Mouse (Mus musculus): Measurements from ENCODE around the gene Lsmem1.

GRCm38 (mm10) chr12:40198019-40198418 is 1.3 kb downstream of the Lsmem1 start:
- TF ChIP-seq POLR2A (IDR thresholded peaks at IDR 0.05; ENCODE audit: borderline replicate concordance, insufficient read depth, low read length) (no peak), CTCF (IDR thresholded peaks at IDR 0.05; ENCODE audit: borderline replicate concordance, insufficient read depth, low read depth, low read length) (no peak)

All from cerebellum, adult 2 months (tissue).